Mouse (Mus musculus) brown adipose tissue, adult 24 weeks (tissue): ENCODE measurements around the gene Pkp1. TPM values are rescaled to one million over a fixed set of nuclear protein-coding genes. Genes with fewer than 3 reads are reported as not detected.

ENCODE experiments used
- H3K27ac ChIP-seq: fragments of 200-500 bp; replicated peaks from 2 replicates; pipeline ENCODE4 v1.5.1; 2012; ENCODE audit warnings: low read depth, mild to moderate bottlenecking, low read length
- H3K4me1 ChIP-seq: fragments of 200-500 bp; 2 replicates; pipeline ENCODE4 v1.6.1; 2012; ENCODE audit warnings: low read length, mixed read lengths; ENCODE audit not compliant: control insufficient read depth, insufficient read depth, insufficient read length
- H3K4me3 ChIP-seq: fragments of 200-500 bp; 2 replicates; pipeline ENCODE4 v1.5.1; 2012; ENCODE audit warnings: low read depth, mild to moderate bottlenecking, low read length, moderate library complexity; ENCODE audit not compliant: insufficient read depth
- polyA plus RNA-seq: library from polyadenylated mRNA; stranded (reverse); fragments of >200 nt; gene quantifications from 2 replicates; pipeline ENCODE4 v1.2.4, GENCODE M21; 2012; ENCODE audit not compliant: missing spikeins, insufficient read depth, insufficient read length

The Pkp1 gene
- polyA plus RNA-seq, 1 experiment = not detected

DNA sequence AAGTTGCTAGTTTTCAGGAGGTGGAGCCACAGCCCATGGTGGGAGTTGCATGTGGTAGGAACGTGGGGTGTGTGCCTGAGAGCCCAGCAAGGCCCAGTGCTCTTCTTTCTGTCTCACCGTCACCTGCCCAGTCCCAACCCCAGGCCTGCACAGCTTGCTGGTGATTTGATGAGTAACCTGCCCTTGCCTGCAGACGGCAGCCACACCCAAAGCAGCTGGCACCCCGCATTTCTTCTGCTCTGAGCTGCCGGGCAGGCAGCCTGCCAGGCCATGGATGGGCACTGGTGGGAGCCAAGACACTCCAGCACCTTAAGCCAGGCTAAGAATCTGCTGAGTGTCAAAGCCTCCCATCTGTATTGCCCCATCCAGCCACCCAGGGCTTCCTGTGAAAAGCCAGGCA is 6.8 kb upstream of the Pkp1 start:
- H3K4me3 ChIP-seq = no peak overlapping the region
- H3K4me1 ChIP-seq = no peaks in the 10 kb centered on the region
- H3K27ac ChIP-seq = no peak overlapping the region

GRCm38 (mm10) chr1:135924377-135924994 is 5.5 kb upstream of the Pkp1 start:
- H3K4me3 ChIP-seq = no peak overlapping the region
- no peaks in the 10 kb centered on the region for H3K4me1 ChIP-seq
- H3K27ac ChIP-seq = no peak overlapping the region

DNA sequence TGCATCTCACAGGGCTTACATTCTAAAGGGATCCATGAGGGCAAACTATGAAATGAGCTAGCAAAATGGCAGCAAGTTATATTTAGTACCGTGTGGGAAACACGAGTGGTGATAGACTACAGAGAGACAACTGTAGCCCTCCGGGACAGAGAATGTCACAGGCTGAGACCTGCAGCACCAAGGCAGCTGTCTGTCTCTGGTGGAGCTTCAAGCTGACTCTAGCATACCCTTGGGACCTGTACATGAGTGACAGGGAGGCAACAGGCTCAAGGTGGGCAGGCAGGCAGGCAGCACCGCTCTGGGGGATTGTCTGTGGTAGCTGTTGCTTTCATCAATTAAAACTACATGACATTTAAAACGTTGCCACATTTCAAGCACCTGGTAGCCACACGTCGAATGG is 4.2 kb upstream of the Pkp1 start:
- no peak overlapping the region for H3K27ac ChIP-seq
- no peaks in the 10 kb centered on the region for H3K4me1 ChIP-seq
- no peak overlapping the region for H3K4me3 ChIP-seq

- Histone ChIP-seq H3K4me3 (no peak overlapping the region), H3K27ac (no peak overlapping the region), H3K4me1 (no peaks in the 10 kb centered on the region)
These were observed 1.8 kb downstream of the Pkp1 start for GRCm38 (mm10) chr1:135917206-135917605.

DNA sequence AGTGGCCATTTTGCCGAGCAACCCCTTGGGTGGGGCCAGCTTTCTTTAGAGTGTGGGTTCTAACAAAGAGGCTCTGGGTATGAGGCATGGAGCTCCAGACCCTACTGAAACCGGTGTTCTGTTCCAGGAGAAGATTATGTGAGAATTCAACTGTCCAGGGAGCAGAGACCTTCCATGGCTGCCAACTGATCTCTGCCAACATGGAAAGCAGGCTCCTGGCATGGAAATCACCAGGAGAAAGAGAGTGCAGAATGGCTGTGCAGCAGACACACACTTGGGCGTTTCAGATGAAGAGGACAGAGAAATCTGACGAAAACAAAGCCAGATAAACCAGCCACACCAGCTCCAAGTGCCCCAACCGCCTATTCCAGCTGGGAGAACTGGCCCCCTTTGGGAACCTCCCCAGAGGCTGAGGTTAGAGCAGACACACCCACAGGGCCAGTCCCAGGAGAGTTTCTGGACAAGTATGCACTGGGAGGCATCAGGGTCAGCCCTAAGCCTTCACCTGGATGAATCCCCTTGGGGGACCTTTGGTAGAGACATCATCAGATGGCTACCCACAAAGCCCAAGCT is 2.4 kb downstream of the Pkp1 start:
- H3K27ac ChIP-seq = no peak overlapping the region
- H3K4me1 ChIP-seq = no peaks in the 10 kb centered on the region
- no peak overlapping the region for H3K4me3 ChIP-seq

DNA sequence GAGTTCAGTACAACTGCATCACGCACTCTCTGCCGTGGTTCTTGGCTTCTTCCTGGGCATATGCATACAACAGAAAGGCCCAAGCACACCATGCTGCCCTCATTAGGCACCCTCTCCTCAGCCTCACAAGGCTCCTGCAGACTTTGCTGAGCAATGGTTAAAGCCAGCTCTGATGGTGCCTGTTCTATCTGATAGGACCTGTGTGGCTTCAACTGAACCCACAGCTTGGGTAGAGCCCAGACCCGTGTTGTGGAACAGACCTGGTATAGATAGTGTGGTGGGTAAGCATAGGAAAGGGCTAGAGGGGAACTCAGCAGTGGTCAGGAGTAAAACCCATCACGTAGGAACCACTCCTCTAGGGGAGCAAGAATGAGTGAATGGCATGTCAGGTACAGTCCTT is 5.3 kb downstream of the Pkp1 start:
- Histone ChIP-seq H3K4me1 (no peaks in the 10 kb centered on the region), H3K4me3 (no peak overlapping the region), H3K27ac (no peak overlapping the region)

- Histone ChIP-seq H3K27ac (no peak overlapping the region), H3K4me1 (no peaks in the 10 kb centered on the region), H3K4me3 (no peak overlapping the region)
These were observed 9.6 kb downstream of the Pkp1 start for GRCm38 (mm10) chr1:135909381-135909780.

- Histone ChIP-seq H3K4me1 (no peaks in the 10 kb centered on the region), H3K27ac (no peak overlapping the region), H3K4me3 (no peak overlapping the region)
These were observed 12.3 kb downstream of the Pkp1 start for GRCm38 (mm10) chr1:135906736-135907135.

- Histone ChIP-seq H3K4me1 (no peaks in the 10 kb centered on the region), H3K27ac (no peak overlapping the region), H3K4me3 (no peak overlapping the region)
These were observed 19.0 kb downstream of the Pkp1 start for GRCm38 (mm10) chr1:135899991-135900515.

DNA sequence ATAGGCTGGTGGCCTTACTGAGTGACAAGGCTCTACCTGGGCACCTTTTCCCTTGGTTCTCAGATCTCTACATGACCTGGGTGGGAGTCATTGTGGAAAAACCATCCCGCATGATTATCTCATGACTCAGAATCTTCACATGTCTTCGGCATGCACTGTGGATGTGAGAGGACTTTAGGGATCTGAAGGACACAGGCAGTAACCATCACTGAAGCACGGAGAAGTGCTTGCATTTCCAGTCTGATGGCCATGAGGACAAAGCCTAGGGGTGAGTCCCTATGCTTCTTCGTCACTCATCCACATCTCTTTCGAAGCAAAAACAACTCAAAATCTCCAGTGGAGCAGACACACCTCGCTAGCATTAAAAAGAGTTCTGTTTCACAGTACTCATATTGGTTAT is 19.7 kb downstream of the Pkp1 start:
- Histone ChIP-seq H3K4me3 (no peak overlapping the region), H3K27ac (no peak overlapping the region), H3K4me1 (no peaks in the 10 kb centered on the region)

- Histone ChIP-seq H3K4me1 (no peaks in the 10 kb centered on the region), H3K4me3 (no peak overlapping the region), H3K27ac (no peak overlapping the region)
These were observed 23.6 kb downstream of the Pkp1 start for GRCm38 (mm10) chr1:135895367-135895766.

- H3K4me1 ChIP-seq = no peaks in the 10 kb centered on the region
- H3K4me3 ChIP-seq = no peak overlapping the region
- H3K27ac ChIP-seq = no peak overlapping the region
These were observed 25.6 kb downstream of the Pkp1 start for GRCm38 (mm10) chr1:135893377-135893776.

DNA sequence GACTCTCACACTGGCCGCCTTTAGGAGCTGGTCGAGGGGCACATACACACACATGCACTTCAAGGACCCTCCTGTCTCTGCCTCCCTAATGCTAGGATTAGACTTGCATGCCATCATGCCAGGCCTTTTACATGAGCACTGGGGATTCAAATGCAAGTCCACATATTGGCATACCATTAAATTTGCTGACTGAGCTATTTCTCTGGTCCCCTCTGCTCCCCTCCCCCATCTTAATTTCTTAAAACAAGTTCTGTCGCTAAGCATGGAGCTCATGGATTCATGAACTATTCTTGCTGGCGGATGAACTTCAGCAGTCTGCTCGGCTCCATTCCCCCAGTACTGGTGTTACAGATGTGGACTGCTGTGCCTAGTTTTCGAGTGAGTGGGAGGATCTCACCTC is 26.2 kb downstream of the Pkp1 start:
- H3K4me1 ChIP-seq = no peaks in the 10 kb centered on the region

GRCm38 (mm10) chr1:135892233-135892632 is 26.8 kb downstream of the Pkp1 start:
- H3K4me3 ChIP-seq = no peak overlapping the region
- H3K27ac ChIP-seq = no peak overlapping the region
- no peaks in the 10 kb centered on the region for H3K4me1 ChIP-seq

More for the DNA sequence above, 26.2 kb downstream of the Pkp1 start:
- H3K4me3 ChIP-seq = no peak overlapping the region
- H3K27ac ChIP-seq = no peak overlapping the region

- Histone ChIP-seq H3K4me3 (no peak overlapping the region), H3K4me1 (no peaks in the 10 kb centered on the region), H3K27ac (no peak overlapping the region)
These were observed 27.4 kb downstream of the Pkp1 start for GRCm38 (mm10) chr1:135891424-135892216.
